Mouse (Mus musculus): ENCODE results near the gene Ncs1. TPM values are rescaled to one million over a fixed set of nuclear protein-coding genes. Genes with fewer than 3 reads are reported as not detected.
A peak's percentile ranks its signal among the peaks of the same experiment; 100 is the strongest.

Ncs1 gene
- polyA plus RNA-seq, 1 experiment: 3.5 TPM

- TF ChIP-seq CTCF (conservative IDR thresholded peaks at IDR 0.05; ENCODE audit: insufficient read depth, insufficient read length, low read depth, low read length) (no peak), POLR2A (IDR thresholded peaks at IDR 0.05; ENCODE audit: low read depth, low read length) (no peak)
- no peak within 1 kb of the TSS for H3K27ac ChIP-seq (ENCODE audit: insufficient read depth, low read depth, low read length)
- DNase-seq: no peak
- no peak within 1 kb of the TSS for H3K4me3 ChIP-seq (ENCODE audit: insufficient read depth, low read depth, low read length)
- no peaks in the 10 kb centered on the region for H3K36me3 ChIP-seq (ENCODE audit: control insufficient read depth, insufficient read depth, low read length)
- no peaks in the 10 kb centered on the region for H3K4me1 ChIP-seq (ENCODE audit: control insufficient read depth, insufficient read depth, low read length)
- WGBS: 1% methylated on average over 27 of the region's 33 CpGs
- H3K27me3 ChIP-seq (replicated peaks; ENCODE audit: control insufficient read depth, insufficient read depth, low read length): no peaks in the 10 kb centered on the region
Measured at GRCm38 (mm10) chr2:31314007-31314465, 68.4 kb downstream of the Ncs1 start, which contains the start of gene Hmcn2. Gene Hmcn2 (plus strand): TSS chr2:31314415.

GRCm38 (mm10) chr2:31318162-31318561, 72.5 kb downstream of the Ncs1 start:
- H3K4me3 ChIP-seq (ENCODE audit: insufficient read depth, low read depth, low read length): no peak overlapping the region

GRCm38 (mm10) chr2:31319200-31319599, 73.6 kb downstream of the Ncs1 start:
- TF ChIP-seq POLR2A (IDR thresholded peaks at IDR 0.05; ENCODE audit: low read depth, low read length): no peak
- no peak for TF ChIP-seq CTCF (conservative IDR thresholded peaks at IDR 0.05; ENCODE audit: insufficient read depth, insufficient read length, low read depth, low read length)
- no peak overlapping the region for H3K27ac ChIP-seq (ENCODE audit: insufficient read depth, low read depth, low read length)
- H3K36me3 ChIP-seq (ENCODE audit: control insufficient read depth, insufficient read depth, low read length): no peaks in the 10 kb centered on the region
- no peak for DNase-seq
- no peak overlapping the region for H3K4me3 ChIP-seq (ENCODE audit: insufficient read depth, low read depth, low read length)
- WGBS: 72% methylated on average over 2 of the region's 2 CpGs
- H3K27me3 ChIP-seq (replicated peaks; ENCODE audit: control insufficient read depth, insufficient read depth, low read length): no peaks in the 10 kb centered on the region
- H3K4me1 ChIP-seq (ENCODE audit: control insufficient read depth, insufficient read depth, low read length): no peaks in the 10 kb centered on the region

More at GRCm38 (mm10) chr2:31318162-31318561, 72.5 kb downstream of the Ncs1 start:
- no peak for DNase-seq
- 17% methylated on average over 2 of the region's 2 CpGs for WGBS
- H3K27me3 ChIP-seq (replicated peaks; ENCODE audit: control insufficient read depth, insufficient read depth, low read length): no peaks in the 10 kb centered on the region
- H3K27ac ChIP-seq (ENCODE audit: insufficient read depth, low read depth, low read length): no peak overlapping the region
- no peaks in the 10 kb centered on the region for H3K4me1 ChIP-seq (ENCODE audit: control insufficient read depth, insufficient read depth, low read length)
- TF ChIP-seq CTCF (conservative IDR thresholded peaks at IDR 0.05; ENCODE audit: insufficient read depth, insufficient read length, low read depth, low read length) (no peak), POLR2A (IDR thresholded peaks at IDR 0.05; ENCODE audit: low read depth, low read length) (no peak)
- H3K36me3 ChIP-seq (ENCODE audit: control insufficient read depth, insufficient read depth, low read length): no peaks in the 10 kb centered on the region

- Histone ChIP-seq H3K27ac (ENCODE audit: insufficient read depth, low read depth, low read length) (no peak overlapping the region), H3K4me1 (ENCODE audit: control insufficient read depth, insufficient read depth, low read length) (no peaks in the 10 kb centered on the region), H3K27me3 (replicated peaks; ENCODE audit: control insufficient read depth, insufficient read depth, low read length) (no peaks in the 10 kb centered on the region), H3K36me3 (ENCODE audit: control insufficient read depth, insufficient read depth, low read length) (no peaks in the 10 kb centered on the region), H3K4me3 (ENCODE audit: insufficient read depth, low read depth, low read length) (no peak overlapping the region)
- DNase-seq: no peak
- 57% methylated on average over 10 of the region's 10 CpGs for WGBS
- no peak for TF ChIP-seq CTCF (conservative IDR thresholded peaks at IDR 0.05; ENCODE audit: insufficient read depth, insufficient read length, low read depth, low read length)
- TF ChIP-seq POLR2A (IDR thresholded peaks at IDR 0.05; ENCODE audit: low read depth, low read length): no peak
Measured at GRCm38 (mm10) chr2:31327186-31327585, 81.6 kb downstream of the Ncs1 start.

- DNase-seq: peak; percentile 7
- 25% methylated on average over 12 of the region's 12 CpGs for WGBS
- H3K27ac ChIP-seq (ENCODE audit: insufficient read depth, low read depth, low read length): no peak overlapping the region
Measured at GRCm38 (mm10) chr2:31337706-31338330, 92.2 kb downstream of the Ncs1 start.

GRCm38 (mm10) chr2:31339826-31340225, 94.2 kb downstream of the Ncs1 start:
- no peaks in the 10 kb centered on the region for H3K36me3 ChIP-seq (ENCODE audit: control insufficient read depth, insufficient read depth, low read length)
- 10% methylated on average over 9 of the region's 9 CpGs for WGBS

More at GRCm38 (mm10) chr2:31337706-31338330, 92.2 kb downstream of the Ncs1 start:
- H3K36me3 ChIP-seq (ENCODE audit: control insufficient read depth, insufficient read depth, low read length): no peaks in the 10 kb centered on the region
- no peak overlapping the region for H3K4me3 ChIP-seq (ENCODE audit: insufficient read depth, low read depth, low read length)
- H3K27me3 ChIP-seq (replicated peaks; ENCODE audit: control insufficient read depth, insufficient read depth, low read length): no peaks in the 10 kb centered on the region
- H3K4me1 ChIP-seq (ENCODE audit: control insufficient read depth, insufficient read depth, low read length): no peaks in the 10 kb centered on the region
- no peak for TF ChIP-seq POLR2A (IDR thresholded peaks at IDR 0.05; ENCODE audit: low read depth, low read length)
- no peak for TF ChIP-seq CTCF (conservative IDR thresholded peaks at IDR 0.05; ENCODE audit: insufficient read depth, insufficient read length, low read depth, low read length)

GRCm38 (mm10) chr2:31341726-31342535, 96.3 kb downstream of the Ncs1 start:
- DNase-seq: no peak
- WGBS: 79% methylated on average over 8 of the region's 8 CpGs
- Histone ChIP-seq H3K4me3 (ENCODE audit: insufficient read depth, low read depth, low read length) (no peak overlapping the region), H3K4me1 (ENCODE audit: control insufficient read depth, insufficient read depth, low read length) (no peaks in the 10 kb centered on the region), H3K27ac (ENCODE audit: insufficient read depth, low read depth, low read length) (no peak overlapping the region), H3K27me3 (replicated peaks; ENCODE audit: control insufficient read depth, insufficient read depth, low read length) (no peaks in the 10 kb centered on the region), H3K36me3 (ENCODE audit: control insufficient read depth, insufficient read depth, low read length) (no peaks in the 10 kb centered on the region)
- no peak for TF ChIP-seq POLR2A (IDR thresholded peaks at IDR 0.05; ENCODE audit: low read depth, low read length)
- no peak for TF ChIP-seq CTCF (conservative IDR thresholded peaks at IDR 0.05; ENCODE audit: insufficient read depth, insufficient read length, low read depth, low read length)

More at GRCm38 (mm10) chr2:31339826-31340225, 94.2 kb downstream of the Ncs1 start:
- DNase-seq: peak; percentile 62
- H3K4me3 ChIP-seq (ENCODE audit: insufficient read depth, low read depth, low read length): no peak overlapping the region
- H3K27ac ChIP-seq (ENCODE audit: insufficient read depth, low read depth, low read length): no peak overlapping the region
- no peaks in the 10 kb centered on the region for H3K4me1 ChIP-seq (ENCODE audit: control insufficient read depth, insufficient read depth, low read length)
- H3K27me3 ChIP-seq (replicated peaks; ENCODE audit: control insufficient read depth, insufficient read depth, low read length): no peaks in the 10 kb centered on the region
- no peak for TF ChIP-seq CTCF (conservative IDR thresholded peaks at IDR 0.05; ENCODE audit: insufficient read depth, insufficient read length, low read depth, low read length)
- no peak for TF ChIP-seq POLR2A (IDR thresholded peaks at IDR 0.05; ENCODE audit: low read depth, low read length)

Other genes starting within 250 kb of the Ncs1 start
- 21.1 and 23.9 TPM in 2 replicates for gene Fnbp1, start 103.8 kb upstream of the Ncs1 start, polyA plus RNA-seq (2012; rRNA removed)
- gene Gpr107, start 93.5 kb upstream of the Ncs1 start, polyA plus RNA-seq (2012; rRNA removed): 22.2 and 22.8 TPM in 2 replicates
- gene Hmcn2, start 68.6 kb downstream of the Ncs1 start, polyA plus RNA-seq (2012; rRNA removed): 14.3 and 16.4 TPM in 2 replicates
- gene Ass1, start 224.4 kb downstream of the Ncs1 start, polyA plus RNA-seq (2012; rRNA removed): 2,247 and 2,656 TPM in 2 replicates